Mouse (Mus musculus) heart, adult 11 months (tissue): ENCODE results near the gene Mrpl33.
A peak's percentile ranks its signal among the peaks of the same experiment; 100 is the strongest.
"Not testable (repeated sequence)": the region's sequence is repeated elsewhere in the genome, so short reads cannot be mapped to it uniquely, and the experiment has no call there.

Experiments used
- DNase-seq: peaks from one replicate; pipeline ENCODE4 v3.0.0; 2022

Mrpl33 gene

DNA sequence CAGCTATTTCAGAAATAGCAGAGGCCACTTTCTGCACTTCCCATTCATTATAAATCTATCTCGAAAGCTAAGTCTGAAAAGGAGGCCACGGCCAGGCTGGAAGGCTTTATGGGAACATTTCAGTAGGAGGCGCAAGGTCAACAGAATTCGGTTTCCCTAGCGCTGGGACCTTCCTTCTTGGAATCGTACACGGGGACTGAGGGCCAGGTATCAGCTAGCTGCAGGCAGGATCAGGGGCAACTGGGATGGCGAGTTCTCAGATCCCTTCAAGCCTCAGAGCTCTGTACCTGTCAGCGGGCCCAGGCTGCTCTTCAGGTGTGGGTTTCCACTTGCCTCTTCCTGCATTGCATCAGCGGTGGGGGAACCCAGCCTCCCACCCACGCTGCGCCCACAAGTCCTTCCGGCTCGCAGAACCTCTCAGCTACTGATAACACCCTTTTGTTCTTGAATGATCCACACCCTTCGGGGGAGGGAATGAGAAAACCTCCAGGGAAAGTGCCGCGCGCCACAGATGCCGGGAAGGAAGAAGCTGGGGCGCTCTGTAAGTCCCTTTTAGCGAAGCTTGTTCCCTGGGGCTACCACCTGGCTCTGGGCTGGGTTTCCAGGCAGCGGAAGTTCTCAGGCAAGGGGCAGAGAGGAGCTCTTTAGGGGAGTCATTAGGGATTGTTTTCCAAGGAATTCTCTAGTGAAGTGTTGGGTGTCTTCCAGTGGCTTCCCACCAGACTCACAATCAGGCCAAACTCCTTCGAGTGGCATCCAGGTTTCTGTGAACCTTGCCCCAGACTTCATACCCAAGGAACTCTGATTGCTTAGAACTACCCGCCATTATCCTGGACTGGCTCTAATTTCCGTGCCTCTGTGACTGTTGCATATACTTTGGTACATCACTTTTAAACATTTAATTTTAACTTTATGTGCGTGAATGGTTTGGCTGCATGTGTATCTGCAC, at the start of gene Mrpl33:
TSS of gene Mrpl33 (plus strand) at position 455 of the 949 bp plus-strand sequence.
- peak; percentile 97 for DNase-seq

DNA sequence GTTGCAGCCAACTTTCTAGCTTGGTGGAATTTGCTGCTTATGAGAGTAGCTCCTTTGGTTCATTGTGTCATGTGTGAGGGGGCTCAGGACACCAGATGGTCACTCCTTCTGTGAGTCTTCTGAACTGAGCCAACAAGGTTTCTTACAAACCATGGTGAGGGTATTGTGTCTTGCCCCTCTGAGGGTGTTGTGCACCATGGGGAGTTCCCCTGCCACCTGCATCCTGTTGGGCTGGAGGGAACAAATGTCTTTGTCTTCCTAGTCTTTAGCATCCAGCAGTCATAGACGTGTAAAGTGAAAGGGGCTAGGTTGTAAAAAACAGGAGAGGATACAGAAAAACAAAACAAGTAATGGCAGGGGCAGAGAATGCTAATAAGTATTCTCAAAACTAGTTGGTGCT, 37.3 kb upstream of the Mrpl33 start:
- peak; percentile 62 for DNase-seq

DNA sequence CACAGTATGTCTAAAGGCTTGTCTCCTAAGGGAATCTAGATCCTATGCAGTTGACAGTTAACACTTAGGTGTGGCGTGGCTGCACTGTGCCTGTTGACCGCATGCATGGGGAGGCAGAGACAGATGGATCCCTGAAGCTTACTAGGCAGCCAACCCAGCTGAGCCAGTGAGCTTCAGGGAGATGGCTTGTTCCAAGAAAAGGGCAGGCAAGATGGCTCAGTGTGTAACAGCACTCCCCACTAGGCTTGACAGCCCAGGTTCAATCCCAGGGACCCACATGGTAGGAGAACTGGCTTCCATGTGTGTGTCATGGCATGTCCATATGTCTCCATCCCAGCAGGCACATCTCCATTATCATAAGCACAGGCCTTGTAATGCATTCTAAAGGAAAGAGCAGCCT, 36.4 kb upstream of the Mrpl33 start:
- DNase-seq, result peak; percentile 74

DNA sequence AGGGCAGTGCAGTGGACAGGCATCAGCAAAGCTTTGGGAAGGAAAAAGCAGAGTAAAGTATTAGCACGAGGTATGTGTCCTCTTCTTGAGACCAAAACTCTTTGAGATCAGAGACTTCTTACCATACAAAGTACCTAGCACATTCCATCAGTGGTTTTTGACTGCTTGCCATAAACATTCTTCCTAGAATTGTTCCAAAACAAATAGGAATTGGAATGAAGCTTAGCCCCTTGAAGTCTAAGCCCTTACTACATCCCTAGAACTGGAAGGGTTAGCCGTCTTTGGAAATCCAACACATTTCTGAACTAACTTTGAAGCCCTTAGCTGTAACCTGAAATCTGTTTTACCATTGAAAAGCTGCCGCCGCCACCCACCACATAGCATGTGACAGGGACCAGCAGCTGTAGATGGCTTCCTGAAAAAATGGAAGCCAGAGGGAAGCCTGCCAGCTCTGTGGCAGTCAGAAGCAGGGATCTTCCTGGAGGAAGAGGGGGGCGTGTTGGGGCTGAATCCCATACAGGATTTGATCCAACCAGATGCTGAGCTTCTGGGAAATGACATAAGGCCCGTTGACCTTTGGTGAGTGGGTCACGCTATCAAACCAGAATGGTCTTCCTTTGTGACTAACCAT, 34.6 kb upstream of the Mrpl33 start:
- DNase-seq, result peak; percentile 98

DNA sequence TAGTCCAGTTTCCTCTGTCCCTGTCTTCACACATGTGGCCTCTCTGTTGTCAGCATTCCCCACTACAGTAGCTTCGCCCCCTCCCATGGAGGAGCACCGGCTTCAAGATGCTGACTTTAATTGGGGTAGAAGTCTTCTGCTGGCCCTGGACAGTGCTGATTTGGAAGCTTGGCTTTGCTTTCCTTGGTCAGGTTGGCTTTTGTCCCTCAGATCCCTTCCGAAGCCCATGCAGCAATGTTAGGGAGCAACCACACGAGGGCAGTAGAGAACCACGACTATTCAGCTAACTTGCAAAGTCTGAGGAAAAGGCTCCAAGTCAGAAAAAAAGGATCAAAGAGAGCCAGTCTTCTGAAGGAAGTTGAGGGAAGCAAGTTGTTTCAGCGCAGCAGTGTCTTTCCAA, 33.2 kb upstream of the Mrpl33 start:
- DNase-seq, result peak; percentile 96

DNA sequence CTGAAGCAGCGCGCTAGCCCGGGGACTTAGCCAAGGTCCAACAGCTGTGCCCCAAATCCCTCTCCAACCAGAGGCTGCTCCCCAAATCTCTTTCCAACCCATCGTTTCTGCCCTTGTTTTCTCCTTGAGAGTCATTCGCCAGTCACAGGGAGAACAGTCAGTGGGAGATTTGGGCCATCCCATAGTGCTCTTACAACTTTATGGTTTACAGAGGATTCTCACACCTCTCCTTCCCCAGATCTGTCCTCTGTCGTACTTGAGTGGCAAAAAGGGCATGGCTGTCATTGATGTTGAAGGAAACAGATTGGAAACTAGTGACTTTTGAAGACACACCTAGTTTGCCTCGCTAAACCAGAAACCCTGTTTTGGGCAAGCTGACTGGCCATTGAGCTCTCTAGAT, 32.8 kb upstream of the Mrpl33 start:
- no peak for DNase-seq

DNA sequence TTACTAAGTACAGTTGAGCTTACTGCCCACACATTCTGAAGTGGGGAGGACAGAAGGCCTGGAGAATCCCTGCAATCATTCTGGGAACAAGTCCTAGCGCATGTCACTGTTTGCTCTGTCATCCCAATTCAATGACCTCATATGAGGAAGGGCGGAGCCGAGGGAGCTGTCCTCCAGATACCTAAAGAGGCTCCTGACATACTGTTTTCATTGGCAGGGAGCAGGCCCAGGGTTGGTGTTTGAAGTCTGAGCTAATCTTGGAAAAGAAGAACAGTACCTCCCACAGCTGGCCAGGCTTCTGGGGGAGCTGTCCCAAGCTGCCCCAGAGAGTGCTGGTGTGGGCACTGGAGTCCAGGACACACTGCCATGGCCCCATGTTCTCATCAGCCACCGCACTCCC, 31.8 kb upstream of the Mrpl33 start:
- DNase-seq, result peak; percentile 98

DNA sequence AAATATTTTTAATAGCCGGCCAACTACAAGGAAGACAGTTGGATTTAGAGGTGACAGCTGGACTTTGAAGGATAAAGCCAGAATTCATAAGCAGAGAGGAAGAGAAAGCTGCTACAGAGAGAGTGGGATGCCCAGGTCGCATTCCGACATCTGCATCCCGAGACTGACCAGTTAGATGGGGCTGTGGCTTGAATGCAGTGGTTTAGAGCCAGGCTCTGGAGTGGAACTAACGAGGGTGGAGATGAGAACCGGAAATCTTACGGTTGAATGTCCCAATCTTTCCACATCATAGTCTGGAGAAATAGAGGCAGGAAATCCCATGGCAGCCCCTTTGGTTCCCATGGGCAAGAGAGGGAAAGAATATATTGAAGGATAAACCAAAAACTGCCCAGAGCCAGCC, 30.7 kb upstream of the Mrpl33 start:
- peak; percentile 93 for DNase-seq

DNA sequence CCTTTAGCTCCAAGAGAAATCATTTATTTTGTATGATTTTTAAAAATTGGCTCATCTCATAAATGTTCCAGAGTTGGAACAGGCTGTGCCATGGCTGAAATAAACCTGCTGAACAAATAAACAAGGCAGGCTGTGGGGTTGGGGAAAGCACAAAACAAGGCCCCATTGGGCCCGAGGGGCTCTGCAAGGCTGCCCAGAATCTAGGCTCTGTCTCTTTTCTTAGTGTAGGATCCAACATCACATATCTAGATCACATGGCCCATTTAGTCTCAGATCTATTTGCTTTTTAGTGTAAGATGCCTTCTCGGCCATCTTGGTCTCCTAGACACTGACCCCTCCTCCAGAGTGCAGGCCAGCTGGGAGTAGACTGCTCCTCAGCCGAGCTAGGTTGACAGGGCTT, 30.3 kb upstream of the Mrpl33 start:
- peak; percentile 95 for DNase-seq

DNA sequence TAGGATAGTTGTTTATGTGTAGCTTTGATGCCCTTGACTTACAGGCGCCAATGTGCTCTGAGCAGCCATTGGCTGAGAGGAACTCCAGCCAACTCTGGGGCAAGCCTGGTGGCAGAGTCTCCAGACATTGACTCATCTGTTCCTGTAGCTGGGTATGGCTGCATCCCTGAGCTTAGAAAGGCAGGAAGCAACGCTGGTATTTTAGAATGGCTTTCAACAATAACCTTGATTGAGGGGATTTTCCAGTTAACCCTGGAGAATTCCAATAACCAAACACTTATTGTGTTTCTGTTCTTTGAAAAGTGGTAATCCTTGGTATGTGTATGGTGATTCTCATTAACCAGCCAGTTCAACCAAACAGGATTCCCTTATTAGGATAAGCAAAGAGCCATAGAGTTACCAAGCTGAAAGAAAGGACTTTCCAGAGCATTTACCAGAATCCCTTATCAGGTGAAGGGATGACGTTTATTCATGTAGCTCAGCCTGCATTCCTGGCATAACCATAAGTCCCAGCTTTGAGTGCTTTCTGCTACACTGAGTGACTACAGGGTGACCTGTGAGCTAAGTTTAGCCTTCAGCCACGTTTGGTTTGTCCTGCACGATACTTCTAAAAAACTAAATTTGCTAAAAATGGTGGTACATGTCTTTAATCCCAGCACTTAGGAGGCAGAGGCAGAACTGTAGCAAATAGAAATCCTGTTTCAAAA, 28.6 kb upstream of the Mrpl33 start:
- DNase-seq, result peak; percentile 73

DNA sequence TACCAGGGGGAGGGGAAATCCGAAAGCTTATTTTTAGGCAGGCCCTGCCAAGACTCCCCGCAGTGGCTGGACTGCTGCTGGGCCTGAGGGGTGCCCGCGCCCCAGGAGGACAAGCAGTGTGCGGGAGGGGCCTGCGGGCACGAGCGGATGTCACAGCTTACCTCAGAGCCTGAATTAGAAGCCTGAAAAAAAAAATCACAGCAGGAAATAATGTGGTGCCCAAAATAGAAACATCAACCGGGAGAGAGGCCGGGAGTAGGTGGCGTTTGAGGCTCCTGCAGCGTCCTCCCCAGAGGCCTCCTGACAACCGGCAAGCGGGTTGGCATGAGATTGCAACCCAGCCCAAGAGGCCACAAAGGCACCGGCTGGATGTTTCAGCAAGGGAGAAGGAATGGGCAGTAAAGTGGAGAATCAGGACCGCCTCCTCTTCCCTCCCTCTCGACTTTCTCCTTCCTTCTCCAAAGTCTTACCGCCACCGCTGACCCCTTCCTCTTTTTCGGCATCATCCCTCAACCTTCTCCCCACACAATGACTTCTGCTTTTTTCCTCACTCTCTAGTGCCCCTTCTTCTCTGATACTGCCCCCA, 25.6 kb upstream of the Mrpl33 start:
- DNase-seq, result peak; percentile 99

DNA sequence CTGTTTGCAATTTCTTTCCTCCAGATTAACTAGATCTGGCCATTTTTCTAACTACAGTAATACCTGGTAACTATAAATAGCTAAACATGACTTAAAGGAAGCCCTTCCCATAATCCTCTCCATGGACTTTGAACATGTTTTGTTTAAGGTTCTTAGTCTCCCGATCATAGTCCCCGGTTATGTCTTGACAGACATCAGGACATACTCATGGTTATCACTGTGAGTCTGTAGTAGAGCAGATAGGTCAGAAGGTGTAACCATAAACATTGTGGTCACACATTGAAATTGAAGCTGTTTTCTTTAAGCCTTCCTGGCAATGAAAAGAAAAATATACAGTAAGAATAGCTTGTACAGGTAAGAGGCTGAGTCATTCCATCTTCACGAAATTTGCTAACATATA, 23.0 kb upstream of the Mrpl33 start:
- no peak for DNase-seq

DNA sequence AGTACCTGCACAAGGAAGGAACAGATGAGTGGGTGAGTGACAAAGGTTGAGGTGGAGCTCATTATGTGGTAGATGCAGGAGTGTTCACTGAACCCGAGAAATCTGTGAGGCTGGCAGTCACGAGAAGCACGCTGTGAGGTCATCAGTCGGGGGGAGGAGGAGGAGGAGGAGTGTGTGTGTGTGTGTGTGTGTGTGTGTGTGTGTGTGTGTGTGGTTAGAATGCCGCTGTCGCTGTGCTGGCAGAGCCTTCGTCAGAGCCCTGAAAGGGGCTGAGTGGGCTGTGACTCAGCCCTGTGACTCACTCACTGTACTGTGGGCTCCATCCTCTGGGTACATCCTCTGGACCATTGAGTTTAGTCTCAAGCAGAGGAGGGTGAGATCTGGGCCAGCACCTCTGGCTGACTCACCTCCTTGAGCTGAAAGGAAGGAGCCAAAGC, 20.2 kb upstream of the Mrpl33 start:
- peak; percentile 96 for DNase-seq

DNA sequence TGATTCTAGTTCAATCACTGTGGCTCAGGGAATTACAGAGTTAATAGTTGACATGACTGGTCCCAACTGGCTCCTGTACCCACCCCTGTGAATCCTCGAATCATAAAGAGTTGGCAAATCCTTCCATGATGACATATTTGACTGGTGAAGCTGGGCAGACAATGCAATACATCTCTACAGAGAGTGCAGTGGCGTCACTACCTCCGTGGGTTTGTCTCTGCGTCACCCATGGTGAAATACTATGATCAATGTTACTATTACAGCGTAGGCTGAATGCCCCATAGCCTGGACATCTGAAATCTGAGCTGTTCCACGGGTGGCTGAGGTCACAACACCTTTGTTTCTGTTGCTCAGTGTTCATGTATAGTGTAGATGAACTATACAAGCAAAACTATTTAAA, 15.5 kb upstream of the Mrpl33 start:
- no peak for DNase-seq

DNA sequence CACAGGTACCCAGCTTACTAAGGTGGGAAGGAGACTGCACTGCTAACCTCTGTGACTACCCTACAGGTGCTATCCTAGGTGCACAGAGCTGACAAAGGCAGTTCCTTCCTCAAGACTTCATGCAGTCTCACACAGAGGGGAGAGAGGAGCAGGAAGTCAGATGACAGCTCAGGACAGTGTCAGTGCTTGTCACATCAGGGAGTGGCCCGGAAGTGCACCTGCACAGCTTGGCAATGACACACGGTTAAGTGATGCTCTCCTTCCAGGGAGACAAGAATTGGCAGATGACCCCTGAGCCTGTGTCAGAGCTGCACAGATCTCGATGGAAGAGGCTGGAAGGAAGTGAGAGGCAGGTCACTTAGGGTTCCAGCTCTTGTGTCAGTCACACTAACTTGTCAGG, 14.8 kb upstream of the Mrpl33 start:
- peak; percentile 58 for DNase-seq

DNA sequence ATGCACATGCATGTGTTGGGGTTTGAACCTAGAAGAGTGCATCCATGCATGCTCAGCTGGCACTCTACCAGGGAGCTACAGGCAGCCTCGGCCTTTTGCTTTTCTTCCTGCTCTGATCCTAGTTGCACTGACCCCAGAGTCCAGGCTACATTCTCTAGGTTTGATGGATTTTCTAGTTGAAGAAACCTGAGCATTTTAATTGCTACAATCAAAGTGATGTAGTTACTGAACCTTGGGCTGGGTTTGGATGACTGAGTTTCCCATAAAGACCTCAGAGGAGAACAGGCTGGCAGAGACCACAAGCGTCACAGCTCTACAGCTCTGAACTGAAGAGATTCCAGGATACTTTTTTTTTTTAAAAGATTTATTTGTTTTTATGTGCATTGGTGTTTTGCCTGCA, 13.5 kb upstream of the Mrpl33 start:
- DNase-seq, result no peak

DNA sequence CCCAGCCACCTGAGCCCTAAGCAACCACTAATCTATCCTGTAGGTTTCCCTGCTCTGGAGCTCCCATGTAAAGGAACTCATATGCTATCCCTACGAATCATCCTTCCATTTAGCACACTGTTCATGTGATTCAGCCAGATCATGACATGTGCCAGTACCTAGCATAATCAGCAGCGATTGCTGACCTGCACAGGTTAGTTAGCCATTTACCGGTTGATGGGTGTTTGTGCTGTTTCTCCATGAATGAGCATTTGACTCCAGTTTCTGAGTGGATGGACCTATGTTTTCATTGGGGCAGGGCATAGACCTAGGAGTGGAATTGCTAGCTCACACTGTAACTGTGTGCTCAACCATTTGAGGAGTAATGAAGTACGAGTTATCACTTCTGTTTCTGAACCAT, 11.2 kb upstream of the Mrpl33 start:
- no peak for DNase-seq

DNA sequence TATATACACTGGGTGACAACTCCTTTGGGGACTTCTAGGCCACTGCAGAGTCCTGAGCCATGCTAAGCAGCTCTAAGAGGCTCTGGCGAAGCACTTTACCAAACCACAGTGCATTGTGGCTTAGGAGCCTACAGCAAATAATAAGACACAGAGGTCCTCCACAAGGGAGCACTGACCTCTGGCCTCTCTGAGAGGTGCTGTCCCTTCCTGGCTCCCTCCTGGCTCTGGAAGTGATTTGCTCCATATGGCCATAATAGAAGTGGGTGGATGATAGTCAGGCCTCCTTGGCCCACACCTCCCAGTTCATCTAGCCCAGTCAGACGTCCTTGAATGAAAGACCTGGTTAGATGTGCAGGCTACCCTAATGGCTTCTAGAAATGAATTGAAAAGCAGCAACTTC, 8.7 kb upstream of the Mrpl33 start:
- no peak for DNase-seq

DNA sequence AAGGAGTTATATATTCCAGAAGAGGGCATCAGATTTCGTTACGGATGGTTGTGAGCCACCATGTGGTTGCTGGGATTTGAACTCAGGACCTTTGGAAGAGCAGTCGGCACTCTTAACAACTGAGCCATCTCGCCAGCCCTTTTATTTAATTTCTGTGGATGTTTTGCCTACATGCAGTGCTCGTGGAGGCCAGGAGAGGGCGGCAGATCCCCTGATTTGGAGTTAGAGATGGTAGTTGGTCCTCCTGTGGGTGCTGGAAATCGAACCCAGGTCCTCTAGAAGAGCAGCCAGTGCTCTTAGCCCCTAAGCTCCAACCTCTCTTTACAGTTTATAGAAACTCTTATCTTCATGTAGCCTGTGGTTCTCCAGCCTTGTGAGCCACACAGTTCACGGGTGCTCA, 8.1 kb upstream of the Mrpl33 start:
- not testable (repeated sequence) for DNase-seq

DNA sequence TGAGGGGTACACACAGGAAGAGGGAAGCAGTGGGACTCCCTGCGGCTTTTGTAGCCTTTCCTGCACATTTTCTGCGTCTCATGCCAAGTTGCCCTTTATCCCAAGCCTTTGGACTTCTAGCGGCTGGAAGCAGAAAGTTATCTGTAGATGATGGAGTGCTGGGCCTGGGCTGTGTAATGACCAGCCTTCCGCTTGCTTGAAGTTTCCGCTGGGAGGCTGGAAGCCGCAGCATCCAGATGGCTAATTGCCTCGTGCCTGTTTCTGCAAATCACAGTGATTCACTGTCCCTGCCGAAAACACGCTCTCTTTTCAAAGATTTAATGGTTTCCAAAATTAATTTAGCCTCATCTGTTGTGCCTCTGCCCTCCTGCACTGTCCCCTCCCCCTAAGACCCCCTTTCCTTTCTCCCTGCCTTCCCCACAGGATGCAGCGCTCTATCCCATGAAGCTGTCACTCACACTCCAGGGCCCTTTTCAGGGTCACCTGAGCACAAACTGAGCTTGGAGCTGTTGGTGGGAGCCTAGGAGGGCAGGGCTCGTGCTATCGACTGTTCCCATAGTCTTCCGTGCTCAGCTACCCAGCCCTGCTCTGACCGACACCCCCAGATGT, 6.9 kb upstream of the Mrpl33 start:
- peak; percentile 88 for DNase-seq

DNA sequence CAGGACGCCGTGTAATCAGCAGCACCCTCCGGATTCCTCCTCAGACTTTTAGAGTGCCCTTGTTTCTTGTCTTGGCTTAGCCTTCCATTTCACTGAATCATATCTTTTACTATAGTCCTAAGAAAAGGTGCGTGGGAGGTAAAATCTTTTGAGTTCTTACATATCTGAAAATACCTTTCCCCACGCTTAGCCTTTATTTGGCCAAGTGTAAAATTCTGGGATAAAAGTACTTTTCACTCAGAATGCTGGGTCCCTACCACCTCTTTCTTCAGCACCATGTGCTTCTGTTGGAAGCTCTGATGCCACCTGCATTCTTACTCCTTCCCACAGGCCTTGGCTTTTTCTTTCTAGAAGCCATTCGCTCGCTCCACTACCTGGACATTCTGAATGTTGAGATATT, 5.6 kb upstream of the Mrpl33 start:
- DNase-seq, result peak; percentile 58

DNA sequence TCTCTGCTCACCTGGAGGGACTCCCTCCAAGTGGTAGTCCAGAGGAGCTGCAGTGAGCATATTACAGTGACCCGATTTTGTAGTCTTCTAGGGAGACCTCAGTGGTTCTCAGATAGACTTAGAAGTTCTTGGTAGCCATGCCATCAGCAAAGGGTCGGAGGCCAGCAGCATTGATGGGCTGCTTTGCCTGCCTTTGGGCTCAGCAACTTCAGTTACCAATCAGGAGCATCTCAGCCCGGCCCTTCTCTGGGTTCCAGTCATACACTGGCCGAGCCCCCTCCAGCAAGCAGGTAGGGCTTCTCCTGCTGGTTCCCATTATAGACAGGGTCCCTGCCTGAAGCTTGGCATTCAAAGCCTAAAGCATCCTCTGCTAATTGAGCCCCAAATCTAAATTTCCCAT, 867 bp upstream of the Mrpl33 start:
- peak; percentile 89 for DNase-seq

DNA sequence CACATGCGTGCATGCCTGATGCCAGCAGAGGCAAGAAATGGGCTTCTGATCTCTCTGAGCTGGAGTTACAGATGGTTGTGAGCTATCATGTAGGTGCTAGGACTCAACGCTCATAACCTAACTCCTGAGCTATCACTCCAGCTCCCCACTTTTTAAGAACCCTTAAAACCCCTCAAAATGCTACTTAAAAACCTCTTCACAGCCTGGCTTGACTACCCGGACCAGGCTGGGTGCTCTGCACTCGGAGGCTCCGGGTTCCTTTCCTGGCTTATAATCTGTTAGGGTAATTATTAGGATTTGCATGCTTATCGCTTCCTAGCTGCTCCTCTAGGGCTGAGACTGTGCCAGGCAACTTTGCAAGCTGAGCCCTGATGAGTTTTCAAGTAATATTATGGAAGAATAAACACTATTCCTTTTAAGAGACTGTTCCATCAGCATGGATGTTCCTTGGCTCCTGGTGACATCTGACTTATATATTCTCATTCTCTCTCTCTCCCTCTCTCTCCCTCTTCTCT, 752 bp downstream of the Mrpl33 start:
- DNase-seq, result no peak
